Mouse (Mus musculus) spleen, adult 2 months (tissue): ENCODE measurements around the gene Hlcs.
A peak's percentile ranks its signal among the peaks of the same experiment; 100 is the strongest.

Source experiments
- CTCF ChIP-seq: fragments of 200-500 bp; IDR thresholded peaks from 2 replicates; pipeline ENCODE4 v1.5.1; 2011; ENCODE audit warnings: mild to moderate bottlenecking, inconsistent platforms; ENCODE audit not compliant: insufficient read depth, insufficient read length, insufficient replicate concordance; ENCODE audit errors: extremely low read depth
- POLR2A ChIP-seq: fragments of 200-500 bp; IDR thresholded peaks from 2 replicates; pipeline ENCODE4 v1.6.1; 2011; ENCODE audit warnings: low read depth, low read length, inconsistent platforms

GRCm38 (mm10) chr16:94290073-94290999 lies 23.0 kb downstream of the Hlcs start:
- TF ChIP-seq CTCF, result no peak
- TF ChIP-seq POLR2A, result peak; percentile 33; the same call in 1 of the 2 replicates
